Mouse (Mus musculus) neural tube, embryonic 10.5 days (tissue): ENCODE measurements around the gene Fuk.
A peak's percentile ranks its signal among the peaks of the same experiment; 100 is the strongest.
"Not testable (repeated sequence)": the region's sequence is repeated elsewhere in the genome, so short reads cannot be mapped to it uniquely, and the experiment has no call there.

ENCODE experiments used
- DNase-seq: peaks from one replicate; pipeline ENCODE4 v3.0.0-alpha.2; 2017; ENCODE audit warnings: low spot score; ENCODE audit errors: extremely low spot score

The Fuk gene

DNA sequence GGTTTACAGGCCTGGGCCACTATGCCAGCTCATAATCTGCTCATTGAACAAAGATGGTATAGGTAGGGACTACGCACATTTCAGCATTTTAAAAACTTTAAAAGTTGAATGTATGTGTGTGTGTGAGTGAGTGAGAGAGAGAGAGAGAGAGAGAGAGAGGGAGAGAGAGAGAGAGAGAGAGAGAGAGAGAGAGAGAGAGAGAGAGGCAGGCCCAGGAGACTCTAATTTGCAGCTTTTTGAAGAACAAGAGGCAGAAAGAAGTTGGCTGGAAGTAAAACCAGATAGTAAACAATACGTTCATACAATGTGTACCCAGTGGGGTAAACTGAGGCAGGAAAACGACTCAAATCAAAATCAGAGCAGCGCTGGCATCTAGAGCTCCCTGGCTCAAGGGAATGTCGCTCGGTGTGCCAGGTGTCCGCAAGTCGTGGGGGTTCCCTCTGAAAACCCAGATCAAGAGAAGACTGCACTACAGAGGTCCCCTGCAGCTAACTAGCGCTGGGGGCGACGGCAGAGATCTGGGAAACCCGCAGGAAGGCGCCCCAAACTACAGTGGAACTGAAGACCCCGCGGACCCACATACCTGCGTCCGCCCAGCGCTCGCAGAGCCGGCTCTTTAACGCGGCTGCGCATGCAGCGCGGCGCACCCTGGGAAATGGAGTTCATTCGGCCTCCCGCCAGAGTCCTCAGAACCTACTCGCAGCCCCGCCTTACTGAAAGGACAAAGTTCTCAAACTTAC is at the start of gene Fuk:
Gene Fuk (minus strand): TSS at position 650 of the 740 bp plus-strand sequence.
- DNase-seq = peak; percentile 78

DNA sequence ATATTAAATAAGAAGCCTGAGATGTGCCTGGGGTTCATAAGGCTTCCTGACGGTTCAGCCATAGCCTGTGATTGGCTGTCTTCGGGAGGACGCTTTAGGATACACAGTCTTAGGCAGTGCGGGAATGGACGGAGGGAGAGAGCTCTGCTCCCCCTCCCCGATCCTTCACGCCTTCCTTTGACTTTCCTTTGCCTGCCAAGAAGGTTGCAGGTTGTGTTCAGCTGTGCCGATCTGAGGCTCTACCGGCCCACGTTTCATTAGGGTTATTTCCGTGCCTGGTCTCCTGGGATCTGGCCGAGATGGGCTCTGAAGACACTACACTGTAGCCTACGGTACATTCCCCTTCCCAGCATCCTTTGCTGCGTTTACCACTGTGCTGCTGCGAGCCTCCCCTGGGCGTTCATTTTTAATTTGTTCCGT is 47.8 kb upstream of the Fuk start:
- DNase-seq = no peak

DNA sequence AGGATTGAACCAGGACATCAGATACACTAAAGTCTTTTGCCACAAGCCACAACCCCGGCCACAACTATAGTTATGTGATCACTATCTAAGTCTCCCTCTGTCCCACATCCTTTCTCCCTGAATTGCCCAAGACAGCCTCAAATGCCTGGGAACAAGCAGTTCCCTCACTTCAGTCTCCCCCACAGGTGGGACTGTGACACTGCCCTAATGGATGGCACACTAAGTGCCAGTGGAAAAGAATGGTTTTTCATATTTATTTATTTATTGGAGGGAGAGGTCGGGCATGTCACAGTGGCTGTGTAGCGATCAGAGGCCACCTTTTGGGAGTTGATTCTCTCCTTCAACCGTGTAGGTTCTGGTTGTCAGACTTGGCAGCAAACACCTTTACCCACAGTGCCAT is 43.4 kb upstream of the Fuk start:
- DNase-seq = no peak

DNA sequence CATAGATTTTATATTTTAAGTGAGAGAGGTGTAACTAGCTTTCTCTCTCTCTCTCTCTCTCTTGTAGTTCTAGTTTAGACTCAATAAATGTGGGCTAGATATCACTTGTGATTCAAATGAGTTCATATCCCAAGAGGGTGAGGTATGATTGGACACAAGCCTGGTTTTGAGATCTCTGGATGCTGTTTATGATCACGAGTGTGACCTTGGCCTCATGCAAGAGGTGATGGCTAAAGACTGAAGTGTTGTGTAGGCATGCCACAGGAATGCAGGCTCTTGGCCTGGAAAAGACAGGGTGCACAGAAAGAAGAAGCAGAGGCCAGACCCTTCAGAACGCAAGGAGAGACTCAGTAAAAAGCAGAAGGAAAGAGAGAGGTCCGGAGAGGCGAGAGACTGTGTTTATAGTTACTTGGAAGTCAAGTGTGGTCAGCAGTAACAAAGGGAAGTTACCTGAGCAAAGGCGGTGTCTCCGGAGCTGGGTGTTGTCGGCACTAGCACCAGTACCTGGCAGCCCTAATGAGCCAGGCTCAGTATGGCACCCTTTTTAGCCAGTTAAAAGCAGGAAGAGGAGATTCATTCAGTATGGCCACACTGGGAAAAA is 42.1 kb upstream of the Fuk start:
- DNase-seq = no peak

DNA sequence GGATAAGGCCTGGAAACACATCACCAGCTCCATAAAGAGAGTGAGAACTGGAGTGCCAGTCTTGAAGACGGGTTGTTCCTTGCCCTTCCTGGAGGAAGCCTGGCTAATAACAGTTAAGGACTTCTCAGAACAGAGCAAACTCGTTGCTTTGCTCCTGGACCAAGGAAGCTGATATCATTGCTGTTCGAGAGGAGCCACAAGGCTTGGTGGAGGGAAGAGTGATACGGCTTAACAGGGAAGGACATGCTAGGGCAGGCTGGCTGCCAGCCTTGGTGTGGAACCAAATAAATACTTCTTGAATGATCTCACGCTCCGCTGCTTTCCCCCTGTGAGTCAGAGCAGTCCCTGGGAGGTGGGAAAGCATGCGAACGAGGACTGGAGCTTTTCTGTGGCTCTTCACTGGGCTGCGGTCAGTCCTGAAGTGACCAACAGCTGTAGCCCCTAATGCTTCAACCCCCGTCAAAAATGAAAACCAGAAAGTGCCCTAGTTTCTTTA is 39.2 kb upstream of the Fuk start:
- DNase-seq = no peak

DNA sequence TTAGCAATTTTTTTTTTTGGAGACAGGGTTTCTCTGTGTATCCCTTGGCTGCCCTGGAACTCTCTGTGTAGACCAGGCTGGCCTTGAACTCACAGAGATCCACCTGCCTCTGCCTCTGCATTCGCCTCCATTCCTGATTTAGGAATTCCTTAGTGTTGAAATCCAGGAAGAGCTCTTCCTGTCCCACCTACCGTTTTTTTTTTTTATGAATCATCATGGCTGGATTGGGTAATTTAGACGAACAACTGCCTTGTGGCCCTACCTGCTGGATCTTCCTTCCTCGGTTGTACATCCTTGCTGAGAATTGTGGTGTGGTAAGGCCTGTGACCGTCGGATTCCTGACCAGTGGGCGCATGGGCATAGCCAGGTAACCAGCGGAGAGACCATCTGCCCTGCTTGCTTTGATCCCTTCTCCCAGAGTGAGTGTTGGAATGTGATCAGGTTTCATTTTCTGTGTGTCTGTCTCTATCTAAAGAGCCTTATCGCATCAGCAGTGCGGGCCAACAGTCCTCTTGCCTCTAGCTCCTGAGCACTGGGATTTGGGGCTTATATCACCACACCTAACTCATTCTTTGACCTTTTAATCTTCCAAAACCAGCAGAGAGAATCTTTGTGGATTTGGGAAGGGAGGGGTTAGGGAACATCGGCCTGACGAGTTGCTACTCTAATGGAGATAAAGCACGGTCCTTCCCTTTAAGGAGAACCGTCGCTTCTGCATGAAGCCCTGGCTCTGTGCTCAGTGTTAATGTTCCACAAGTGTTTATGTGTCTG is 38.6 kb upstream of the Fuk start:
- no peak for DNase-seq

DNA sequence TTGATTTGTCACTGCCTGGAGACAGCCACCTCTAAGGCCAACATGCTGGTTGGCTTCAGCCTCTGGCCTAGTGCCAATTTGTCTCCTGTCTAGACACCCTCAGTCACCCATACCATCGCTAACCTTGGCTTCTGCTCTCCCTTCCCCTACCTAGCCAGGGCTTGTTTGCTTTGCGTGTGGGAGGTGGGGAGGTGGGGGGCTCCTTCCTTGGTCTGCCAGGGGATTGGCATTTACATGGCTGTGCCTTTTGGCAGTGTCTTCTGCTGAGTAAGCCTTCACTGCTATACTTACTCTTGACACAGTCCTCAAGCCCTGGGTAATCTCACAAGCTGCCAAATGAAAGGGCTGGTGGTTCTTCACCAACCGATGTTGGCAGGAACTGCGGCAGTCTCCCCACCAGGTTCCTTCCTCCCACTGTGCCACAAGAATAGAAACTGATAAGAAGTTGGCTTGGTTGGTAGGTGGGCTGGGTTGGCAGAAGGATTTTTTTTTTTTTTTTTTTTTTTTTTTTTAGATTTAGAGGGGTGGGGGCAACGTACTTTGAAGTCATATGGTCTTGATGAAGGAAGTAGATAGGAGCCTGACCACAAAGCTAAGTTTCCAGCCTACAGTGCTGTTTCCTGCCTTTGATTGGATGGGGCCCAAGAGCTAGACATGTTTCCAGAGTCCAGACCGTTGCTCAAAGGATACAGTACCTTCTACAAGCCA is 36.7 kb upstream of the Fuk start:
- DNase-seq = no peak

DNA sequence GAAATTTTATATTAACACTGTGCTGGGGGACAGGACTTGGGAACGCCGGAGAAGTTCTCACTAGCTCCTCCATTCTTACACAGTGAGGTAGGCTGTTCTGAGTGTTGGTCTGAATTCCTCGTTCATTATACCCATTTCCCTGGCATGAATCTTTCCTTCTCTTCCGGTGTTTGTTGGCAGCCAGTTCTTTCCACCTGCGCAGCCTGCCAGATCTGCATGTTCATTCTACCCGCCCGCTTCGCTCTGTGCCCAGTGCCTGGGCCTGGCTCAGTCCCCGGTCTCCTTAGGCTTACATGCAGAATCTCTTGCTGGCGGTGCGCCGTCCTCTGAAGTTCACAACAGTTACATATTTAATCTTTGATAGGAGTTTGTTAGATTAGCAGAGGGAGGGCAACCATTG is 33.9 kb upstream of the Fuk start:
- DNase-seq = no peak

DNA sequence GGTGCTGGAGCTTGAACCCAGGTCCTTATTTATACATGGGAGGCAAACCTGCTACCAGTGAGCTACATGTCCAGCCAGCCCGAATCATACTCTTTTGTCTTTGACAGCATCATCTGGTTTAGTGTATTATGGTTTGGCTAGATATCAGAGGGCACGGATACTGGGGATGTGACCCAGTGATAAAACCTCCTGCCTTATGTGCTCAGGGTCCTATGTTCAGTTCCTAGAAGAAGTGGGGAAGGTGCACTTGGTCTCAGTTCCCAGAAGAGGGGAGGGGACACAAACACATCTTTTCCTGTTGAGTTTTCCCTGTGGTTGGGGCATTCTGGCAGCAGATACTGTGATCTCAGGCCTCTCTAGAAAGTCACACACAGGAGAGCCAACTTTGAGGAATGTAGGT is 31.0 kb upstream of the Fuk start:
- DNase-seq = no peak

DNA sequence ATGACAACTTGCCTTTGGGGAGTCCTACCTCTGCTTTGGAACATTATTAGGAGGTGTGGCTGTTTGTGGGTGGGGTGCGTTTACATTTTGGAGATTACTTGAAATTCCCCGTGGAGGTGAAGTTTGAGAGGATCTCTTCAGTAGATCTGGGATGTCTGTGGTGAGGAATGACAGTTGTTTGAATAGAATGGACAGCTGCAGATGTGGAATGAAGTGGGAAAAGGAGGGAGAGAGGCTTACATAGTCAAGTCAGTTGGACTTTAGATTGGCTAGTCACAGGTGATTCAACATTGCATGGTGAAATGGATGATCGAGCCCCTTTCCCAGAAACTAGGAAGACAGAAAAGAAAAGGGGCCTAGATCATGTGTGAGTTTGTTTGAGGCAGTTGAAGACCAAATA is 30.2 kb upstream of the Fuk start:
- no peak for DNase-seq

DNA sequence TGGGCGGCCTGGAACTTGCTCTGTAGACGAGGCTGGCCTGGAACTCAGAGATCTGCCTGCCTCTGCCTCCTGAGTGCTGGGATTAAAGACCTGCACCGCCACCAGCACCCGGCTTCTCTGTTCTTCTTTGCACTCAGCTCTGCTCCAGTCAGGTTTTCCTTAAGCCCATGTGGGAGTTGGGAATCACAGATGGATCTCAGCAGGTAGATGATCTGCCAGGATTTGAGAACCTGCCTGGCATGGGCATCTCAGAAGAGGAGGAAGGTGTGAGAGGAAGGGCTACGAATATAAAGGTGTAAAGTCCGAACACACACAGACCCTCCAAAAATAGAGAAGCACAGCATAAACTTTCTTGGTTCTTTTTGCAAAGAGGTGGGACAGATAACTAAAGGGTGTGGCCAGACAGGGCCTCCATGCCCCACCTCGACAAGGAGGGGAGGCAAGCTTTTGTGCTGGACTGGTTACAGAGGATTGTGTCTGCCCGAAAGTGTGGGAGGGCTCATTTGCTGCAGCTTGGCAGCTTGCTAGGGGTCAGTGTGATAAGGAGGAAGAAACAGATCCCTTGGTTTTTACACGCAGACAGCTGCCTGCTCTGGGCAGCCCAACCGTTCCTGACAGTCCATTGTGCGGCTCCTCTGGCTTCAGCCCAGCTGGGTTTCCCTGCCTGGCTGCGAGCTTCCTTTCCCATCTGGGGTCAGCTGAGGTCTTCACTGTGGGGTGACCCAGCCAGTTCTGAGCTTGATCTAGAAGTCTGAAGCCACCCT is 29.1 kb upstream of the Fuk start:
- DNase-seq = no peak

DNA sequence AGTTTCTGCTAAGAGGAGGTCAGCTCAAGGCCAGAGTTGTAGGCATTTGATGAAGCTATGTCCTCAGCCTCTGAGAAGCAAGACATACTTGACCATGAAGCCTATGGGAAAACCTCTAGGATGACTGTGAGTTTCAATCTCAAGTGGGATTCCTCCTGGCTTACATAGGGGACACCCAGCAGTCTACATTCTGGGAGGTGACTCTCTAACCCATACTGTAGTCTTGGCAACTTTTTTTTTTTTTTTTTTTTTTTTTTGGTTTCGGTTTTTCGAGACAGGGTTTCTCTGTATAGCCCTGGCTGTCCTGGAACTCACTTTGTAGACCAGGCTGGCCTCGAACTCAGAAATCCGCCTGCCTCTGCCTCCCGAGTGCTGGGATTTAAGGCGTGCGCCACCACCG is 27.4 kb upstream of the Fuk start:
- DNase-seq = not testable (repeated sequence)

DNA sequence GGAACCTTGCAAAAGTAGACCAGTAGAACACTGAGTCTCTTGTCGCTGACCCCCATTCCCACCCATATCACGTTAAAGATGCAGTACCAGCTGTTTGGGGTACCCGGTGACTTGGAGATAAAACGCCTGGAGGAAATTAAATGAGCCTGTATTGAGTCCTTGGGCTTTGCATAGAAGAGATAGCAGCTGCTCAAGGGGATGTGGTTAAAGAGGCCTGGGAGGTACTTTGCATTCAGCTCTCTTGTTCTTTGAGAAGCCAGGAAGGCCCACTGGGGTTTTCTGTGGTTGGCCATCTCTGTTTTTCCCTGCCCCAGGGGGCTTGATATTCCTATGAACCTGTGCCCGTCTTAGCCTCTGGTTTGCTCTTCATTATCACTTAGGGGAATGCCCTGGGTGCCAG is 26.8 kb upstream of the Fuk start:
- DNase-seq = no peak

DNA sequence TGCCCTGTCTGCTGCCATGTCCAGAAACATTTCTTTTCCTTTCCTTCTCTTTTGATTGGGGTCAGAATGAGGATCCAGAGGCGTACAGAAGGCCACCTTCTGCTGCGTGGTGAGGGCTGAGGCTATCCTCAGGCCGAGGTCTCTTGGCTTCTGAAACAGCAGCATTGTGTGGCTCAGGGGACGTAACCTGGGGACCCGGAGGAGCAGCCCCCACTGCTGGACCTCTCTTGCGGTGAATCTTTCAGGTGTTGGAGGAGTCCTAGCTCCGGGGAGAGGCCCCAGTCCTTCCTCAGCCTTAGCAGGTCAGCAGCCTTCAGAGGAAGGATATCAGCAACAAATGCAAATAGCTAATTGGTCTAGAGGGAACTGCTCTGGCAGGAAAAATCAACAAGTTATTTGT is 26.1 kb upstream of the Fuk start:
- DNase-seq = no peak

DNA sequence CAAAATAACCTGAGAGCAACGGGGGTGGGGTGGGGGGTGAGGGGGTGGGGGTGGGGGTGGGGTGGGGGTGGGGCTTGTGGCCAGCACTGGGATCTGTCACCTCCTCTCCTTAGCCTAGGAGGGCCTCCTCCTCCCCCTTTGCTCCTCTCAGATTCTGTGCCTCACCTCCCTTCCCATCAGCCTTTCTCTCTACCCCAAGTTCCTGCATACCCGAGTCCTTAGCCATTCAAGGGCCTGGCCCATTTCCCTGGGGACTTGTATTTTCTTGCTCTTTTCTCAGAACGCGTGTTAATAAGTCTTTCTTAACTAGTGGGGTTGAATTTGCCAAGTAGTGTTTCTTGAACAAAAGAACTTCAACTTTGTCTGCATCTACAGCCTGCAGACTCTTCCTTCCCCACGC is 24.4 kb upstream of the Fuk start:
- no peak for DNase-seq

DNA sequence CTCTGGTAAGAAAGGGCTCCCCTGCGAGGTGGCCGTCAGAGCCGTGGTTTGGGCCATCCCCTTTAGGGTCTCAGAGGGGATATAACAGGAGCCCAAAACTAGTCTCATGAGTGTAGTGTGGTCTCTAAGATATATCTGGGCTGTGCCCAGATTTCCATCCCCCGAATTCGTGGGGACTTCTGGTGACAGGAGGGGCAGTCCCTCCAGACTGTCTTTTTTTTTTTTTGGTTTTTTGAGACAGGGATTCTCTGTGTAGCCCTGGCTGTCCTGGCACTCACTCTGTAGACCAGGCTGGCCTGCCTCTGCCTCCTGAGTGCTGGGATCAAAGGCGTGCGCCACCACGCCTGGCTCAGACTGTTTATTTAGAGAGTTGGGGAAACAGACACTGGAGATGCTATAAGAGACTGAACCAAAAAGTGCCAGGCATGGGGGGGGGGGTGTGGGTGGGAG is 23.4 kb upstream of the Fuk start:
- no peak for DNase-seq

DNA sequence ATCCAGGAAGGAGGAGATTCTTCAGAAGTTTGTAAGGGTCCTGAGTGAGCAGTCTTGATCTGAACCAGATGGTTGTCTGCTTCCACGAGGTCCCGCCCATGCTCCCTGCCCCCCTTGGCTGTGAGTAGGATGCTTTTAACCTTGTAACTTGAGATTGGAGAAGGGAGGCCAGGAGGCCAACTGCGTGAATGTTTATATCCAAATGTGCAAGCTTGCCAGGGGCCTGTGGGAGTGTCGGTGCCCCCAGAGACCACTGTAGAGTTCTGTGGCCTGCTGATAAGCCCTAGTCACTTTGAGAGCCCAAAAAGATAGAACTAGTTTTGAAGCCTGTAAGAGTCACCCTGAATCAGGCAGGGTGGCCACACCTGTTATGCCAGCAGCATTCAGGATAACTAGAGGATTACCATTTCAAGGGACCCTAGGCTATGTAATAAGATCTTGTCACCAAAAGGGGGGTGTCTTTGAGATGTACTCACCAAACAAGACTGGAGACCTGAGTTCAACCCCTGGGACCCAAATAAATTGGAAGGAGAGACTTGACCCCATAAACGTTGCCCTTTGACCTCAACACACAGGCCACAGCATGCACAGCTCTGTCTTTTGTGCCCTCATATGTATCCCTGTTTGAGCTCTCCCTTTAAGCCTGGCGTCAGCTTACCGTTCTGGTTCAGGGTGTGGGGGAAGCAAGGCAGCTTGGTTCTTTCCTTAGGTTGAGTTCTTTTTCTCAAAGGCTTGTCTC is 19.4 kb upstream of the Fuk start:
- DNase-seq = no peak

DNA sequence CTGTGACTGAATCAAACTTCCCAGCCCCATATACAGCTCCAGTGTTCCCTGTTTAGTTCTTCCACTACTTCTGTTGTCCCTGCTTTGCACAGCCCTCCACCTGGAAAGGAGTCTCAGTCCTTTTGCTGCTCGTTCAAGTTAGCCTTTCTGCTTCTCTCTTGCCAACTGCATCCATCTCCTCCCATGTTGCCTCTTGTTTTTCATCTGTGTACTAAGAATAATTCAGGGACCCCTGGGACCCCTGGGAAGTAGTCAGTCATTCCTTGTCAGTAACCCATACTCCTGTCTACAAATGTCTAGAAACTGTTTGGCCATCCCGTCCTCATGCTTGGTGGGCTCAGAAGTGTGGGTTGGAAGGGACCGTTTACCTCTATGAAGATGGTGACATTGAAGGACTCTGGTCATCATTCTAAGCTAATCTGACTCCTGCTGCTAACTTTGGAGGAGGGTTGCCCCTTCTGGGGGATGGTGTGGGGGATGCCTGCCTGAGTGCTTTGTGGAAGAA is 18.5 kb upstream of the Fuk start:
- DNase-seq = no peak

DNA sequence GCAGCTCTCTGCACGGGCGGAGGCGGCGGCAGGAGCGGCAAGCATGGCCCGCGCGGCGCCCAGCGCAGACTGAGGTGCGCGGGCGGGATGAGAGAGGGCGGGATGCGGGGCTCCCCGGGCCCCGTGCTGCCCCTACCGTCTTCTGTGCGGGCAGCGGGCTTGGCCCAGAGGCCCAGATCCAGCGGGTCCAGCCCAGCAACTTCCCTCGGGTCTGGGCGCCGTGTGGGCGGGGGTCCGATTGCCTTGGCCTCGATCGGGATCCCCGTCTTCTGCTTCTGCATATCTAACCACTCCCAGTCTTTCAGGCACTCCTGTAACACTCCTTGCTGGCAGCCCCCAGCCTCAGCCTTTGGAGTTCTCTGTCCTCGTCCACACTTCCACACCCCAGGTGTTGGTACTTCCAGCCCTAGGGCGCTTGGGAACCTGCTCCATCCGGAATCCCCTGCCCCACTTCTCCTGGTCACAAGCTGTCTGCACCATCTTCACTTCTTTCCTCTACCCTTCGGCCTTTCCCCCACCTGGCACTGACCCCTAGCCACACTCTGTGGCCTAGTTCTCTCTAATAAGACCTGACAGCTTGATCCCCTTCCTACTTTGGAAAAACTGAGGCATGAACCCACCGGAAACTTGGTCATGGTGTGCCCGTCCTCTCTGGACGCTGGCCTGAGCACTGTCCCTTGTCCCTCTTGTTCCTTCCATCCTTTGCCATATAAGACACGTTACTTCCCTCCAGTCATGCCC is 17.9 kb upstream of the Fuk start:
- no peak for DNase-seq
